Mouse (Mus musculus): ENCODE data around the gene Nova2.

Nova2 gene

GRCm38 (mm10) chr7:19007026-19007977, 81.6 kb downstream of the Nova2 start:
- peak in 1 of 2 experiments; percentile 48 for DNase-seq (ENCODE audit: inconsistent age in 2 of 2, low spot score in 1 of 2)

GRCm38 (mm10) chr7:19010581-19010980, 84.9 kb downstream of the Nova2 start:
- peak in 1 of 2 experiments; percentile 56 for DNase-seq (ENCODE audit: inconsistent age in 2 of 2, low spot score in 1 of 2)

- peak; percentile 56 to 79 for DNase-seq (ENCODE audit: inconsistent age in 2 of 2, low spot score in 1 of 2)
These were observed 86.4 kb downstream of the Nova2 start for GRCm38 (mm10) chr7:19012025-19012621.

- peak; percentile 52 to 58 for DNase-seq (ENCODE audit: inconsistent age in 2 of 2, low spot score in 1 of 2)
These were observed 87.2 kb downstream of the Nova2 start for GRCm38 (mm10) chr7:19012882-19013281.

GRCm38 (mm10) chr7:19014452-19014851, 88.8 kb downstream of the Nova2 start:
- no peak for DNase-seq (ENCODE audit: inconsistent age in 2 of 2, low spot score in 1 of 2)

Data from adrenal gland, adult (tissue).